Mouse (Mus musculus) brain, embryonic 18.5 days (tissue): Measurements from ENCODE around the gene Taf1c.
A peak's percentile ranks its signal among the peaks of the same experiment; 100 is the strongest.

ENCODE experiments used
- DNase-seq: peaks from one replicate; pipeline ENCODE4 v3.0.0-alpha.2; 2012; ENCODE audit warnings: low read depth, low spot score

Taf1c gene

DNA sequence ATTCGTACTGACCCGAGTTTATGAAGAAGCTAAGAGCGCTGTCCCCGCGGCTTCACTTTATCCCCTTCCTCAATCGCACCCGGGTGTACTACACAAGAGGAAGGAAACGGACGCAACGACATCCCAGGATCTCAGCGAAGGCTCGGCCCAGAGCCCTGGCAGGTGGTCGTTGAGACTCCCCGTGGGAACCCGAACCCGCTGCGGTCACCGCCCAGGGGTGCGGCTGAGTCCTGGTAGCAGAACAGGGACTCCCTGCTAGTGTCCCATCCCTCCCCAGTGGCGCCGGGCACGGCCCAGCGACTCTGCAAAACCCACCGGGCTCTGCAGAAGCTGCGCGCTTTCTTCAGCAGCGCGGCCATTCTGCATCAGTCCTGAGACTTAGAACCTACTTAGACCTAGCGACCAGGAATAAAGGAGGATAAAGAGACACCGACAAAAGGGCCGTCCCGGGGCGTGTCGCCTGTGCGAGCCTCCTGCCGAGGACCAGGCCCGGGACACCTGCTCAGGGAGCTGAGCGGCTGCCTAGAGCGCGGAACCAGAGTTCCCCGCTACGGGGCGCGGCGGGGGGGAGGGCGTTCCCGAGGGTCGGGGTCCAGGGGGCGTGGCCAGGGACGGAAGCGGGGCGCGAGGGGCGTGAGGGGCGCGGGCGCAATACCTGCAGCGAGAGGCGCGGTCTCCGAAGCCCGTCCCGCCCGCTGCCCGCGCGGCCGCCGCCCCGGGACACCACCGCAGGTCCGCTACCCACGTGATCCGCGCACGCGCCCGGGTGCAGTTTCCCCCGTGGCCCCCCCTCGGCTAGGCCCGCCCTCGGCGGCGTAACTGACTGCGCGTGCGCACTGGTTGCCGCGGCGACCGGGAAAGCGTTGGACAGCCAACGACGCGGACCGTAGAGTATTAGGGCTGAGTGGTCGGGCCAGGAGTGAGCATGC lies 30.3 kb downstream of the Taf1c start, which contains the start of the genes Hsdl1 and Dnaaf1:
Gene Hsdl1 (minus strand): TSS at position 747 of the 929 bp plus-strand sequence.
Gene Dnaaf1 (plus strand): TSS at position 799 of the 929 bp plus-strand sequence.
- DNase-seq = peak; percentile 76

- no peak for DNase-seq
Observed at GRCm38 (mm10) chr8:119572411-119572810, 32.6 kb downstream of the Taf1c start.

GRCm38 (mm10) chr8:119571135-119571534 lies 33.9 kb downstream of the Taf1c start:
- no peak for DNase-seq

- no peak for DNase-seq
Observed at GRCm38 (mm10) chr8:119569881-119570280, 35.1 kb downstream of the Taf1c start.

- no peak for DNase-seq
Observed at GRCm38 (mm10) chr8:119568951-119569350, 36.1 kb downstream of the Taf1c start.

DNA sequence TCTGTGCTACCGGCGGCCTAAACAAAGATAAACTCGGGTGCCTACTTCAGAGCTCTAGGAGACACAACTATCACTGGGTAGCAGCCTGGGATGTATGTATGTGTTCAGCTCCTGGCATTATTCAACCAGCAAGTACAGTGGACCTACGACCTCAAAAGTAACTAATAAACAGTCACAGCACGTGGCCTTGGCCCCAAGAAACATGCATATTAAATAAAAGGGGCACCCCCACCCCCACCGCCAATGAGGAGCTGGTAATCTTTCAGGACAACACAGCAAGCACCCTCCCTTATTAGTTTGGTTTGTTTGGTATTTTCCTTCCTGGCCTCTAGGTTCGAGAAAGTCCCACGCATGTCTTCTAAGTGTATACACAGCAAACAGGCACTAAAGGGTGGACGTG lies 36.8 kb downstream of the Taf1c start:
- DNase-seq = no peak

- DNase-seq = no peak
Observed at GRCm38 (mm10) chr8:119566367-119566766, 38.7 kb downstream of the Taf1c start.

- no peak for DNase-seq
Observed at GRCm38 (mm10) chr8:119563849-119564251, 41.2 kb downstream of the Taf1c start.

- no peak for DNase-seq
Observed at GRCm38 (mm10) chr8:119559402-119559720, 45.7 kb downstream of the Taf1c start.

DNA sequence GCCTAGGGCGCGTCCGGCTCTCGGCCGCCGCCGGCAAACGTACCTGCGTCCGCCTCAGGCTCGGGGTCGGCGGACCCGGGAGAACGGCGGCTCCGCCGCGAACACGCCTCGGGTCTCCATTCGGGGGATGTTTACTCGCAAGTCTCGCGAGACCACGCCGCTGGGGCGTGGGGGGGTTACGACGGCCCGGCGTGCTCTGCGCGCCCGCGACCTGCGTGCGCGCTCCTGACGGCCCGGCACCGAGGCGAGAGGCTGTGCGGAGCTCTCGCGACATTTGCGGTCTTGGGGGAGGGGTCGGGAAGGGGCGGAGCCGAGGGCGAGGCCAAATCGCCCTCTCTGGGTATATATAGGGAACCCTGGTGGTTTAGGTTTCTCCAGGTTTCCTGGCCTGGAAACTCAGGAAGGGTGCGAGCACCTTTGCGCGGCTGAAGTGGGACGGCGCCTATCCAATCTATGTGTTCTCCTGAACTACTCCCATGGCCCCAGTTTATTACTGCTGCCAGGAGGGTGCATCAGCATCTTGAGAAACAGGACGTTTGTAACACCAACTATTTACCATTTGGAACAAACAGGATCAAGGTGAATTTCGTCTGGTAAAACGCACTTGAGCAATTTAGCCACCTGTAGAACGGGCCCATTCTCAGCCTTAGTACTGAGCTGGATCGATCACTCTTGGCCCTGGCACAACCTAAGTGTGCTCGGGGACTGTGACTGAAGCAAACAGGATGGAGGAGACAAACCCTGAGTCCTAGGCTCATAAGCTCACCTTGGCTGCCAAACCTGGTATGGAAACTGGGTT lies 46.2 kb downstream of the Taf1c start, which contains the start of gene Mbtps1:
Gene Mbtps1 (minus strand): TSS at position 133 of the 799 bp plus-strand sequence.
- peak; percentile 94 for DNase-seq

GRCm38 (mm10) chr8:119557821-119558602 lies 47.0 kb downstream of the Taf1c start:
- DNase-seq = no peak

DNA sequence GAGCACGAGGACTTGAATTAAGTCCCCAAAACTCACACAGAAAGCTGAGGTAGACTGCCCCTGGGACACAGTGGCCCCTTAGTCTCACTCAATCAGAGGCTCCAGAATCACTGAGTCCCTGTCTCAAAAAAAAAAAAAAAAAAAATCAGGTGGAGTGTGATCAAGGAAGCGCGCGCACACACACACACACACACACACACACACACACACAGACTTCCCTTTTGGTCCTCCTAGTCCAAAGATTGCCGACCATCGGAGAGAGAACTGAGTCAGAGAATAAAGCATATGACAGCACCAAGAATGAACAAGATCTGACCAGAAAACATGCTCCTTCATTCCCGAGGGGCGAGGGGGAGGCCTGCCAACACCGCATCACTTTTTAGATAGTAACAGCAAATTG lies 47.9 kb downstream of the Taf1c start:
- DNase-seq = no peak

GRCm38 (mm10) chr8:119555861-119556260 lies 49.2 kb downstream of the Taf1c start:
- DNase-seq = no peak

DNA sequence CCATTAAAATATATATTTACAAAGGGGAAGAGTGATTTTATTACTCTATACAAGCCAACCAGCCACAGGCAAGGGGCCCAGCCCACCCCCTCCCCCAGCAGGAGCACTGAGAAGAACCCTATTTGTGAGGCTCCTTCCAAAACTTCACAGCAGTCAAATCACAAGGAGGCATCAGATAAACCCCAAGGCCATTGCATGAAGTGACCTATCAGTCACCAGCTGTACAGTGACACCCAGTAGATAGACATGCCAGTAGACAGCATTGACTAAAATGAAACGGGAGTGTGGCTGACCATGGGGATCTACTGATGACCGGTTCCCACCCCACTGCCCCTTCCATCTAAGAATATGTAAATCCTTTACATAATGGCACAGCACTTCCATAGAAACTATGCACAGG lies 52.1 kb downstream of the Taf1c start:
- no peak for DNase-seq

DNA sequence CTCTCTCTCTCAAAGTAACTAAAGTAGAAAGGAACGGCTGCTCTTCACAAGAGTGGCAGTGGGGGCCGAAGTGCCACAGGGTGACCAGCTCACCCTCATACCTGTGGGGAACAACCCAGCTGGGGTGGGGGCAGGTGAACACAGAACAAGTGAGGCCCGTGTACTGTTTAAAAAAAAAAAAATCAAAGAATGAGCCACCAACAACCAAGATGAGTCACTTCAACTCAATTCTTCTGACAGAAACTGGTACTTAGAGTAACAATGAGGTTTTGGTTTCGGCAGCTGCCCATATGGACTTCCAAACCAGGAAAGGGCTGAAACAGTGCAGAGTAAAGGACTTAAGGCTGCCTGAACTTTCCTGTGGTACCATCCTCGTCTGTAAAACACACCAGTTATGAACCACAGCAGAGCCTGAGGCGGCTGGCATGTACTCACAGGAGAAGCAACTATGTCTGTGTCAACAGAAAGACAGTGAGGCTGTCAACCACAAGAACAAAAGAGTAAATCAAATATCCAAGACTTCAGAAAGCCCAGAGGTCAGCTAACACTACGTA lies 56.4 kb downstream of the Taf1c start:
- no peak for DNase-seq
